Mouse (Mus musculus): ENCODE measurements around the gene Prdm11.

Gene Prdm11

DNA sequence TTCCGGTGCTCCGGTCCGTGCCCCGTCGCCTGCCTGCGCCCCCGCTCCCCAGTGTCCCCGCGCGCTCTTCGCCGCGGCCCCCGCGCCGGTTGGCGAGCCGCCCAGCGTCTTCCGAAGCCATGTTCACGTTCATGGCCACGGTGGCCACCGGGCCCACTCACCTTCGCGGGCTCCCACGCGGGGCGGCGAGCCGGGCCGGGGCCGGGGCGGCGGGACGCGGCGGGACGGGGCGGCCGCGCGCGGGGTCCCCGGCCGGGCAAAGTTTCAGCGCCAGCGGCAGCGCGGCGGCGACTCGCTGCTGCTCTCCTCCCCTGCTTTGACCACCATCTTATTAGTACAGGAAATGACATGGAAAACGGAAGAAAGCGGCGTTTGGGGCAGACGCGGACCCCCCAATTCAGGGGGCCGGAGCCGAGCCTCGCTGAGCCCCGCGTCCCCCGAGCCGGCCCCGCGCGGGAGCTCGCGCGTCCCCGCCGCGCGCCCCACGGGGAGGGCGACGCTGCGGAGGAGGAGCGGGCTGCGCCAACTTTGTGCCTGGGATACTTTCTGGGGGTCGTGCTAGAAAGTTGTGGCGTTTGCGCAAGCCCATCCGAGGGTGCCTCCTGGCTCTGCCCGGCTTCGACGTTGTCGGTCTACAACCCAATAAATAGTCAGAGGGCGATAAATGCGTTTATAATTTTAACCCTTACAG, at the start of gene Prdm11:
Gene Prdm11 (minus strand): TSS at position 350 of the 691 bp plus-strand sequence.
- peak; percentile 37 to 52 for DNase-seq (ENCODE audit: low read depth in 2 of 2, low spot score in 2 of 2)

DNA sequence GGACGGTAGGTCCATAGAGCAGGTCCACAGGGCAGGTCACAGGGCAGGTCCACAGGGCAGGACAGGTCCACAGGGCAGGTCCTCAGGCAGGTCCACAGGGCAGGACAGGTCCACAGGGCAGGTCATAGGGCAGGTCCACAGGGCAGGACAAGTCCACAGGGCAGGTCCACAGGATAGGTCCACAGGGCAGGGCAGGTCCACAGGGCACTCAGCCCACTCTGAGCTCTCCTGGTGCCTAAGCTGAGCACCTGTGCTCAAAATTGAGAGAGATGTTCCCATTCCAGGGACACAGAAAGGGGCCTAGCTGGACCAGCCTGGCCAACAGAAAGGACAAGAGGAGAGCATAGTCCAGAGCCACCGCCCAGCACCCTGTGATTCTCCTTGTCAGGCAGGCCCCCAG, 46.4 kb upstream of the Prdm11 start:
- DNase-seq (ENCODE audit: low read depth in 2 of 2, low spot score in 2 of 2): no peak

DNA sequence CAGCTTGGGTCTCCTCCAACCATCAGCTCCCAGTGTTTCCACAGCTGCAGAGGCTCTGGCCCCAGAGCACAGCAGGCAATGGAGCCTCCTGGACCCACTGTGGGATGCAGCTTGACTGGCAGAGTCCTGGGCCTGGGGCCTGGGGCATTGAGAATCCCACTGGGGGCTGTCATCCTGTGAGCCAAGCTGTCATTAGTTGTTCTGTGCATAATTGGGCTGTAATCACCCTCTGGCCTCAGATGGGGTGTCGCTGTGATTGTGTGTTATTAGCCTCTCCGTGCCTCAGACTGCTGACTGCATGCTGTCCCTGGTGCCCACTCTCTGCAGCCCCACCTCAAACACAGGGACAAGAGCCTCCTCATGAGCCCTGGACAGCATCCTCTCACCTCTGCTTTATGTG, 45.7 kb upstream of the Prdm11 start:
- no peak for DNase-seq (ENCODE audit: low read depth in 2 of 2, low spot score in 2 of 2)

DNA sequence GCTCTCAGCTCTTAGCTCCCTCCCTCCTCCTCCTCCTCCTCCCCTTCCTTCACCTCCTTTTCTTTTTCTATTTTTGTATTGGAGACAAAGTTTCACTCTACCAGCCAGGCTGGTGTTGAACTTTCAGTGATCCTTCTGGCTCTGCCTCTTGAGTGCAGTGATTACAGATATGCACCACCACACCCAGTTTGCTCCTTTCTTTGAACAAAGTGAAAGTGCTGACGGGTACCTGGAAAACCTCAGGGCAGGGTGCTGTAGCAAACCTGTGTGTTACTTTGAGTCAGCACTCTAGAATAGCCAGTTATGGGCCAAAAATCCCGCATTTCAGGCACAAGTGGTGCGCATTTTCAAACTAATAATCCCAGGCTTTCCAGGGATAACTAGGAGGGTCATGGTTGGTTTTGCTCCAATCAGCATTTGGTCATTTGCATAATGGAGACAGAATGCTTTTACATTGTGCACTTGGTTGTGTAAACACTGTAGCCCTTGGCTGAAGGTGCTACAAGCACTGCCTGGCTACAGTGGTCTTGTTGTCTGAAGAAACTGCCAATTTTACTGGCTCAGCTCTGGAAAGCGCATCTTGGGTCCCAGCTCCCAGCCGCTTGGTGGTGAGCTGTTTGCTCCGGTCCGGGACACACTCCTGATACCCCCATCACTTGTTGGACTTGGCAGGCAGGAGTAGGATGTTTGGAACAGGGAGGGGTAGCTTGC, 43.6 kb upstream of the Prdm11 start:
- no peak for DNase-seq (ENCODE audit: low read depth in 2 of 2, low spot score in 2 of 2)

DNA sequence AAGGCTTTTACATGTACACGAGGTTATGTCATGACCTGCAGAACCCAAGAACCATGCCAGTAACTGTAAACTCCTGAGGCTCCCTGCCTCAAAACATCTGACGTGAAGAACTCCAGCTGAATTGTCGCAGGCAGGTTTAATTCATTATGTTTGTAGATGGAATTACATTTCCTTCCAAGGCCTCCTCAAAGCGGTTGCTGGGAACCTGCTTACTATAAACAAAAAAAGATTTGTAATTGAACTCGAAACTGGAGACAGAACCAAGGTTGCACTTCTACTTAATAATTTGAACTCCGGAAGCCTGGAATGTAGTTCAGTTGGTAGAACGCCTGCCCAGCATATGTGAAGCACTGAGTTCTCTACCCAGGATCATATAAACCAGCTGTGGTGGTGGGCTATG, 42.0 kb upstream of the Prdm11 start:
- no peak for DNase-seq (ENCODE audit: low read depth in 2 of 2, low spot score in 2 of 2)

DNA sequence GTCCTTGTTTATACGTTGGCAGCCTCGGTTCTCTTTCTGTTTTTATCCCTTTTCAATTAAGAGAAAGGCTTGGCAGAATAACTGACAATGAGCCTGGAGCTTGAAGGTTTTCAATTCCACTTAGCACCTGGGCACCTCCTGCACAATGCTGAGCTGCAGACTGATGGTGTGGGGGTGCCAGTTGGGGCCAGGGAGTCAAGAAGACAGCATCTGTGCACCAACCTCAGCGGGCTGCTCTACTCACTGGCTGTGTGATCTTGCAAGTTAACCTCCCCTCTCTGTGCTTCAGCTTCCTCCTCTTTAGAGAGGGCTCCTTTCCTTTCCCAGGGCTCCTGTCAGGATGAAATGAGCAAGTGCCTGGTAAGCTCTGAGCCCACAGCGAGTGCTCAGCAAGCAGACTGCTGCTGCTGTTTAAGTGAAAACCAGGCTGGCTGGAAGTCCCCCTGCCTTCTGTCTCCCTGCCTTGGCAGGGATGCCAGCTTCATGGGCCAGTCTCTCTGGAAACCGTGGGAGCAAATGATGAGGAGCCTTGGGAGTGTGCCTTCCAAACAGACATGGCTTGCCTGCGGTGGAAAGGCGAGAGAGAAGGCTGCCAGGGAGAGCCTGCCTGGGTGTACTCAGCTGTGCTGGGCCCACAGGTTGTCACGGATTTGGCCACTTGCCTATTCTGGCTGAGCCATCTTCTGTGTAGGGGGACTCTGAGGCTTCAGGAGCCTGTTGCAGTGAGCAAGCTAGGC, 39.5 kb upstream of the Prdm11 start:
- no peak for DNase-seq (ENCODE audit: low read depth in 2 of 2, low spot score in 2 of 2)

DNA sequence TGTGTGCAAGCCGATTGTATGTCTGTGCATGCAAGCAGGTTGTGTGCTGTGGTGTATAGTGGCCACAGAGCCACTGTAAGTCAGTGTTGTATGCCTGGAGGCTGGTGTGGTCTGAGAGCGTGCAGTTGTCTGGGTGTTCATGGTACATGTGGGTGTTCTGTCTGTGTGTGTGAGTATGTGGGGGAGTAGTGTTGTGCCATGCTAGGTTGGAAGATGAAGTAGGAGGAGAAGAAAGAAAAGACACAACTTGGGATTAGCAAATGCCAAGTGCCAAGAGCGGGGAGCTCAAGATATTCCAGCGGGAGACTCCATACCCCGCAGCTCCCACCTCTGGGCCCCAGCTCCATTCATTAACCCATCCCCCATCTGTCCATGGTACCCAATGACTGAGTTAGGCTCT, 38.5 kb upstream of the Prdm11 start:
- no peak for DNase-seq (ENCODE audit: low read depth in 2 of 2, low spot score in 2 of 2)

DNA sequence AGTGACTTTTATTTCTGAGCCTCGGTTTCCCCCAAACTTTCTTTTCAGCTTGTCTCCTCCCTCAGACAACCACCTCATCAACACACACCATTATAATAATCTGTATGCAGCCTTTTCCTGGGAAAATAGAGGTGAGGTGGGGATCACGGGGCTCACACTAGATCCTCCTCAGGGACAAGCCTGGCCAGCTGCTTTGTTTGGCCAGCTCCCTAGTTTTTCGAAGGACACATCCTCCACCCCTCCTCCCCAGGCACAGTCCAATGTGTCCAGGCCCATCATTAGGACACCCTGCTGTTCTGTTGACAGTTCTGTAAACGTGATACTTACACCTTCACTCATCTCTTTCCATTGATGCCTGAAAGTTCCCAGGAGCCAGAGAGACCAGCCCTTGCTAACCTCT, 37.4 kb upstream of the Prdm11 start:
- no peak for DNase-seq (ENCODE audit: low read depth in 2 of 2, low spot score in 2 of 2)

DNA sequence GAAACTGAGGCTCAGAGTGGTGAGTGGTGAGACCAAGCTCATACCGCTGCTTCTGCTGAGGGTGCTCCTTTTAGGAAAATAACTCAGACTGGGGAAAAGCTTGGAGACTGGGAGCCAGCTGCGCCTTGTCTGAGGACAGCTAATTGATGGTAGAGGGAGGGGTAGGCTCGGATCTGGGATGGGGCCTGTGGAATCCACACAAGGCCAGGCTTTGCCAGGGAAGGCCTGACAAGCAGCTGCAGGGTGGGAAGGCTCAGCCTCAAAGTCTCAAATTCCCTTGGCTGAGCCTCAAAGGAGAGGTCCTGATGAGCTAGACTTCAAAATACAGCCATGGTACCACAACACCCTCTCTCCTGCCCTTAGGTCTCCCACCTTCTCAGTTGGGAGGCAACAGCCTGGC, 36.9 kb upstream of the Prdm11 start:
- no peak for DNase-seq (ENCODE audit: low read depth in 2 of 2, low spot score in 2 of 2)

DNA sequence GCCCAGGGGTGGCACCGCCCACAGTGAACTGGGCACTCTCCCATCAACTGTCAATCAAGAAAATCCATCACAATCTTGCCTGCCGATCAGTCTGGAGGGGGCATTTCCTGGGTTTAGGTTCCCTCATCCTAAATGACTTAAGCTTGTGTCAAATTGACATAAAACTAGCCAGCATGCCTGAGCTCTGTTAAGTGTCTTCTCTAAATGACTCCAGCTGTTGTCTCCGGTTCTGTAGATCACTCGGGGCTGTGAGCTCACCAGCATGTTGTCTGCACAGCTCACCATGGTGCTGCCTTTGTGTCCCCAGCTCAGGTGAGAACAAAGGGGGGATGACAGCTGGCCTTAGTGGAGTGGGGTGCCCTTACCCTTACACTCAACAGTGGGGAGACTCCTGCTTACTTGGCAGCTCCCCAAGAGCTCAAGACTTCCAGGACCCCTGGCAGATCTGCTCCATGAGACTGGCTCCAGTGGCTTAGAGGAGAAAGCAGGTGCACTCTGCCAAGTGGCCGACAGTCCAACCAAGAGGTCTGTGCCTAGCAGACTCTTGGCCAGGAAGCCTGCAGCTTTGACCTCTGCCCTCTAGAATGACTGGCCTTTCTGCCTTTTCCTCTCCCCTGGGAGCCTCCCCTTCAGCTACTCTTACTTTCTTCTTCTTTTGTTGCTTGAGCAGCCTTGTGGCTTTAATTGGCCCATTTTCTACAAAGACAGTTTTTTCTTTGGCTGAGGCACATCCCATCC, 35.1 kb upstream of the Prdm11 start:
- no peak for DNase-seq (ENCODE audit: low read depth in 2 of 2, low spot score in 2 of 2)

DNA sequence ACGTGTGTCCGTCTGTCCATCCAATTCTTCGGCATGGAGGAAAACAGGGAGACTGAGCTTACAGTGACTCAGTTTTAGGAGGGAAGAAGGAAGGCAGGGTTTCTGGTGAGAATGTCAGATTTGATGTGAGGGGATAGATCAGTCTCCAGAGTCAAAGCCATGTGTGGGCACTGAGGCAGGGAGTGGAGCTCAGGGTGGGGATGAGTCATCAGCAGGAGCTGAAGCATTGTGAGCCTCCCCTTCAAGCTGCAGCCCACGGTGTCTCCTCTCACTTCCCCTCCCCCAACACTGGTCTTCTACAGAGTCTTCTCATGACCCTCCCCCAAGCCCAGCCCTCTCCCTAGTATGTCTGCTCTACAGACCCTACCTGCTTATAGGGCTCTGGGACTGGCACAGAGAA, 33.4 kb upstream of the Prdm11 start:
- DNase-seq (ENCODE audit: low read depth in 2 of 2, low spot score in 2 of 2): no peak

DNA sequence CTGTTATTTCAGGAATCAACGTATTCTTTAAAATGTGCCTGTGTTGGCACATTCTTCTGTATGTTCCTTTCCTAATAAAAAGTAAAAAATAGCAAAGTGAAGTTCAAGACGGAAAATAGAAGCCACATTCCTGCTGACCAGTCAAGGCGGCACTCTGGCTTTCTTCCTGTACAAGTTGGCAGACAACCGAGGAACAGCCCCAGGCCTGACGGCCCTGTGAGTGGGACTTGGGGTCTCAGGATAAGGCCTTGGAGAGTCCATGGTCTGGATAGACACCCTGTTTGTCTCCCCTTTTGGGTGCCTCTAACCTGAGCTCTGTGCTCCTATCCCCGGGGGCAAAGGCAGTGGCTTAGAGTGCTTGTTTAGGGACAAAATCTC, 30.6 kb upstream of the Prdm11 start:
- DNase-seq (ENCODE audit: low read depth in 2 of 2, low spot score in 2 of 2): no peak

DNA sequence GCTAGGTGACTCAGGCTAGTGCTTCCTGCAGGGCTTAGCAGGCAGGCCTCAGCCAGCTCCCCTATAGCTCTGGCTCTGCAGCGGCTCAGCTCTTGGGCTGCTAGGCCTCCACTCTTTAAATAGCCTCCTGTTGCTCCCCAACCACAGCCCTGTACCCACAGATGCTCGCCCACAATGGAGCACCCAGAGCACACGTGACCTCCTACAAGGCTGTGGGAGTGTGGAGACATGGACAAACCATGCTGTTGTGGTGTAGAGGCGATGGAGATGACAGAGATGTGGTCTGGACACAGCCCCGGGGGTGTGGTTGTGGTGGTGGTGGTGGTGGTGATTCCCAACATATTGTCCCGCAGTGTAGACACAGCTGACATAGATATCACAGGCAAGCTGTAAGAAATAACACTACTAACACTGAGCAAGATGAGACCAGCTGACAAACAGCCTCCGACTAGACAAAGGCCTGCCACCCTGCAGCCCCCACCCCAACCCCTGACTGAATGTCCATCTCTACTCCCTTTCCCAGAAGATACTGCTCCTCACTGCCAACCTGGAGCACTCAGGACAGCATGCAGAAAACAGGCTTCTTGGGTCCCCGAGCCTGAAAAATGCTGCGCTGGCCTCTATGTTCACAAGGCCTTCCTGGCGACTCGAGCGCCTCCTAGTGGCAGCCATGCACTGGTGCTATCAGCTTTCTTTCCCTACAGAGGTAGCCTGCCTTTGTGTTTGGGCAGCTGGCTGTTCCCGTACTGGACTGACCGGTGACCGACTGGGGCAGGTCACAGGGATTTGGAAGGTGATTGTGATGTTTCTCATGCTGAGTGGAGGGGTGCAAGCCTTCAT, 30.0 kb upstream of the Prdm11 start:
- DNase-seq (ENCODE audit: low read depth in 2 of 2, low spot score in 2 of 2): peak; percentile 35 to 56

DNA sequence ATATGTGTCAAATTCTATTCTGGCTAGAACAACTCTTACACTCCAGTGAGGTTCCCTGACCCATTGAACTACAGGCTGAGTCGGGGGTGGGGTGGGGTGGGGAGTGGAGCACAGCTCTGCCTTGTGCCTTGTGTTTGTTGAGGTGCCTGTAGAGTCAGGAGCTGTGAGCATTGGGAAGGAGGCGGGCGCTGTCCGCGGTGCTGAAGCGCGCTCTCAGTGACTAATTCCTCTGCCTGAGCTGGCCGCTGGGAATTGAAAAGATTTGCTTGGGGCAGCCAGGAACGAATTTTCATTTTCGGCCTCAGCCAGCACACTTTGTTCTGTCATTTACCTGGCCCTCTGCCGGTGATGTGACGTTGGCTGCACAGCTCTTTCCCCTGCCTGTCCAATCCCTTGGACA, 25.7 kb upstream of the Prdm11 start:
- no peak for DNase-seq (ENCODE audit: low read depth in 2 of 2, low spot score in 2 of 2)

DNA sequence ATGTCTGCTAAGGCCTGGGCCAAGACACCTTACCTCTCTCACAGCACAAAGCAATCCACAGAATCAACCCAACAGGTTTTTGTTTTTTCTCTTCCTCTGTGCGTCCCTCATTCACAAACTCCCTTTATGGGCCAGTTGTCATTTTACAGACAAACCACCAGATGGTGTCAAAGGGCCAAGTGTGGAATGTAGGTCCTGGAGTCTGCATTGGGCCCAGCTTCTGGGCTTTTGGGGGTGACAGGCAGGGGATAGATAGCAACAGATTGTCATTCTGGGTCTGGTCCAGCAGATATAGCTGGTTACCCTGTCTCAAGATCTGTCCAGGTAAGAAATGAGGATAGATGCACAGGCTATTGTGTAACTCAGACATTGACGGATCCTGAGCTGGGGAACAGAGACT, 23.0 kb upstream of the Prdm11 start:
- DNase-seq (ENCODE audit: low read depth in 2 of 2, low spot score in 2 of 2): no peak

DNA sequence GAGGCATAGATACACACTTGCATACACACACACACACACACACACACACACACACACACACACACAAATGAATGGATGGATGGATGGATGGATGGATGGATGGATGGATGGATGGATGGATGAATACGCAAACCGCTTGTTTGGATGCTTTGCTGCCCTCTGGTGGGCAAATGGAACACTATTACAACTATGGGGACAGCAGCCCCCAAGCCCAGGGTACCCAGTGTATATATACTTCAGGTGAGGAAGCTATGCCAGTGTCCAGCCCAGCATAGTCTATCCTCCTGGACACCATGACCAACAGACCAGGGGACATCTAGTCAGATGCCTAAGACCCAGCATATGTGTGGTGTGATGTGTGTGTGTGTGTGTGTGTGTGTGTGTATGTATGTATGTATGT, 17.4 kb upstream of the Prdm11 start:
- DNase-seq (ENCODE audit: low read depth in 2 of 2, low spot score in 2 of 2): peak; percentile 29 to 46

DNA sequence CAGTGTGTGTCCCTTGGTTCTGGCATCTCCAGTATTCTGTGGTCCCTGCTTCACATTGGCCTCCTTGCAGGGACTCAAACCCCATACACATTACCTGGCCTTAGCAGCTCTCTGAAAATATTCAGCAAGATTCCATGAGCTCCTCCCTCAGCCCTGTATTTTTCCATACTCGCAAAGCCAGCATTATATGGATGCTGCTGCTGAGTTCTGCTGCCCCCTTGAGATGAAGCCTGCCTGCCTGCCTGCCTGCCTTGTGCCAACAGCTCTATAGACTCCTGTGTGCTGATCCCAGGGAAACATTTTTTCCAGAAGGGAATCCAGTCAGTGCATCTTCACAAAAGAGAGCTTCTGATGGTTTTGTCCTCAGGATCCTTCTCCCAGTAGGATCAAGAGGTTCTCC, 5.9 kb upstream of the Prdm11 start:
- no peak for DNase-seq (ENCODE audit: low read depth in 2 of 2, low spot score in 2 of 2)

DNA sequence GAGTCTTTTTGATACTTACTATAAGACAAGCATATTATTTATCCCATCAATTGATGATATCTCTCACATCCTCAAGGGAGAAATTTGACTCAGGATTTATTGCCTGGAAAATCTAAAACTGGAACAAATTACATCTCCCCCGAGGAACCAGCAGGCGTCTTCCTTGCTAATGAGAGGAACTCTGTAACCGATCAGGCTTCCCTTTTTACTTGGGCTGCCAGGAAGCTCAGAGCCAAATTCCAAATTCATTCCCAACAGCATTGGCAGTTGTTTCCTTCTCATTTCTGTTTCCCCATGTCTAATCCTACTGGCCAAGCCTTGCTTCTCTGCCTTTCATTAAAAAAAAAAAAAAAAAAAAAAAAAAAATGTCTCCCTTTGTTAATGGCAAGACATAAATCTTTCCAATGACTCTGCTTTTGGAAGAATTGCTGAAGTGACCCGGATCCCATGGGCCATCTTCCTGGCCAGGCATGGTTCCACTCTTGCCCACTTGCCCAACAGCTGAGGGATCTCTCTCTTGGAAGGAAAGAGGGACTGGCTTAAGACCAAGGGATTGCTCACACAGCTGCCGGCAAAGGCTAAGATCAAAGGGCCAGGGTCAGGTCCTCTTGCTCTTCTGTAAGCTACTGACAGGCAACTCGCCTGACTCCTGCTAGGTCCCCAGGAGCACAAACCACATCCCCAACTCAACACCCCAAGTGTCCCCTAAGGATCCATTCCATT, 2.8 kb upstream of the Prdm11 start:
- no peak for DNase-seq (ENCODE audit: low read depth in 2 of 2, low spot score in 2 of 2)

DNA sequence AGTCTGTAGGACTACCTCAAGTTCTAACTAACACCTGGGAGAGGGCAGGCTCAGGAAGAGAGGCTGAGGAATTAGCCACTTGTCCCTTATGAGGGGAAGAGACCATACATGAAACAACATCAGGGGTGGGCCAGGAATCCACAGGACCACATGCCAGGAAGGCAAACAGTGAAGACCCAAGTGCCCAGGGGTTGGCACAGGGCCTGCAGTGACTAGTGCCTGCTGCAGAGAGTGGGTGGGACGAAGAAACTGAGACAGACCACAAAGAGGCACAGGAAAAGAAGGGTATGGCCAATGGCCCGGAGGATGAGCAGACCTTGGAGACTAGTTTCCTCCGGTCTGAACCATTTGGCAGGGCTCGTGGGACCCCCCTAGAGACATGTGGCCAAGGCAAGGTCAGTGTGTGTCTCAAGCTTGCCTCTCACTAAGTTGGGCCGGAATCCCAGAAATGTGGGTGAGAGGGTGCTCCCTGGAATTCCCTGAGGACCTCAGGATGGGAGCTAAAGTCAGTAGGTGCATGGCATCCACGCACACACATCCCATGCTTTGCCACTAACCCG, 1.6 kb upstream of the Prdm11 start:
- DNase-seq (ENCODE audit: low read depth in 2 of 2, low spot score in 2 of 2): no peak

DNA sequence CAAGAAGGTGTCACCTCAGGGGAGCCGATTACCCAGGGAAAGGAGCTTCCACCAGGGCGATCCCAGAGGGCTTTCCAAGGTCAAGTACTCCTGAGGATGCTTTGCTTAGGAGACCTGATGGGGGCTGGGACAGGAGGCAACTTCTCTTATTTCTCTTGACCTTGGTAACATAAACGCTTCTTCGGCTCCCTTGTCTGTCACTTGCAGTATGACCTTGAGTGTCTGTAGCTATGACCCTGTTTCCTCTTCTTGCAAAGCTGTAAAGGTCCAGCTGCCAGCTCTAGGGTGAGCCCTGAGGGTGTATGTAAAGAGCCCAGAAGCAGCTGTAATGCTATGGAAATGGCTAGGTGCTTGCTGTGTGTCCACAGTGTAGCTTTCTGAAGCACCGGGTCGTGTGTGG, 1.1 kb upstream of the Prdm11 start:
- DNase-seq (ENCODE audit: low read depth in 2 of 2, low spot score in 2 of 2): no peak
